Mouse (Mus musculus): ENCODE measurements around the gene Tmem126b. TPM values are rescaled to one million over a fixed set of nuclear protein-coding genes. Genes with fewer than 3 reads are reported as not detected.

Gene Tmem126b
- polyA plus RNA-seq (2012; fragmentation: generic; extraction: Trizol) = 6.7 TPM

DNA sequence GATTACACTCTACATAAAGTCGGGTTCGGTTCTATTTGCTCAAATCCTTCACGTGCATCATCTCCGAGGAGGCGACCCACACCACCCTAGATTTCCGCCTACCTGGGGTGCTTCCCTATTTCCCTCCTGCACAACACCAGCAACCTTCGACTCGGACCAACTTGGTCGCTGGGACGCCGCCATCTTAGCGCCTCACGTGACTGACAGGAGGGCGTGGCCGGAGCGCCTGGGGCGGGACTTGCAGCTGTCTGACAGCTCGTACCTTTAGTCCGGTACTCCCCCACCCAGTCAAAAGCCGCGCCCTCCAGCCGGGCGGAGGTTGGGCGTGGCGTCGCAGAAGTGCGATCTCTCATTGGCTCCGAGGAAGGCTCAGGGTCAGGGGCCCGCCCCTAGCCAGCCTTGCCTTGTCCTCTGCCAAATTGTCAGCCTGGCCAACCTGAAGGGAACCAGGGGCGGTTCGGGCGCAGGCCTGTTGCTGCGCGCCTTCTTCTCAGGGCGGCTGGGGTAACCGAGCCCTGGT, at the start of gene Tmem126b:
Gene Tmem126b (minus strand): TSS at position 209 of the 520 bp plus-strand sequence.
- no peaks in the 10 kb centered on the region for H3K36me3 ChIP-seq (ENCODE audit: control insufficient read depth, insufficient read depth)
- H3K4me3 ChIP-seq = peak within 1 kb of the TSS; percentile 83
- peak within 1 kb of the TSS; percentile 13 for H3ac ChIP-seq (ENCODE audit: control insufficient read depth, insufficient read length)
- peaks cover 10% of the 10 kb centered on the region for H3K79me2 ChIP-seq (ENCODE audit: control insufficient read depth, insufficient read depth)
- no peaks in the 10 kb centered on the region for H3K27me3 ChIP-seq (ENCODE audit: control insufficient read depth, insufficient read depth, insufficient read length)
- H3K4me2 ChIP-seq (ENCODE audit: low read depth) = peak within 1 kb of the TSS; percentile 100
- TF ChIP-seq CEBPB (IDR thresholded peaks at IDR 0.05; ENCODE audit: insufficient read depth, poor library complexity, severe bottlenecking) (no peak), MAX (IDR thresholded peaks at IDR 0.05; ENCODE audit: low read depth) (no peak), E2F4 (IDR thresholded peaks at IDR 0.05; ENCODE audit: insufficient read depth) (peak; percentile 9), POLR2A (IDR thresholded peaks at IDR 0.05; ENCODE audit: insufficient read length, low read depth) (peak; percentile 85), TCF12 (IDR thresholded peaks at IDR 0.05; ENCODE audit: insufficient read depth, poor library complexity, severe bottlenecking) (no peak), TCF3 (IDR thresholded peaks at IDR 0.05; ENCODE audit: insufficient read length, low read depth) (no peak), MYOG (IDR thresholded peaks at IDR 0.05; ENCODE audit: control insufficient read depth in 1 of 3, insufficient read depth in 1 of 3, insufficient read length in 2 of 3, low read depth in 2 of 3) (peak; percentile 16 to 74 (median 31)), POLR2AphosphoS2 (IDR thresholded peaks at IDR 0.05; ENCODE audit: insufficient read length, low read depth) (peak; percentile 69), SRF (IDR thresholded peaks at IDR 0.05; ENCODE audit: control insufficient read depth, insufficient read length, low read depth) (peak; percentile 44), MYOD1 (IDR thresholded peaks at IDR 0.05; ENCODE audit: control insufficient read depth in 1 of 3, insufficient read length in 2 of 3, low read depth in 2 of 3) (peak in 2 of 3 experiments; percentile 68 to 70), REST (IDR thresholded peaks at IDR 0.05; ENCODE audit: insufficient read depth, insufficient read length) (peak; percentile 40), USF1 (IDR thresholded peaks at IDR 0.05; ENCODE audit: low read depth) (peak; percentile 98)

- Histone ChIP-seq H3K27me3 (ENCODE audit: control insufficient read depth, insufficient read depth, insufficient read length) (no peaks in the 10 kb centered on the region), H3K79me2 (ENCODE audit: control insufficient read depth, insufficient read depth) (no peaks in the 10 kb centered on the region), H3K4me3 (no peak overlapping the region), H3K4me2 (ENCODE audit: low read depth) (no peak overlapping the region), H3ac (ENCODE audit: control insufficient read depth, insufficient read length) (no peak overlapping the region), H3K36me3 (ENCODE audit: control insufficient read depth, insufficient read depth) (no peaks in the 10 kb centered on the region)
- TF ChIP-seq MYOG (IDR thresholded peaks at IDR 0.05; ENCODE audit: control insufficient read depth in 1 of 3, insufficient read depth in 1 of 3, insufficient read length in 2 of 3, low read depth in 2 of 3) (no peak), REST (IDR thresholded peaks at IDR 0.05; ENCODE audit: insufficient read depth, insufficient read length) (no peak), USF1 (IDR thresholded peaks at IDR 0.05; ENCODE audit: low read depth) (no peak), SRF (IDR thresholded peaks at IDR 0.05; ENCODE audit: control insufficient read depth, insufficient read length, low read depth) (no peak), MAX (IDR thresholded peaks at IDR 0.05; ENCODE audit: low read depth) (no peak), POLR2A (IDR thresholded peaks at IDR 0.05; ENCODE audit: insufficient read length, low read depth) (no peak), MYOD1 (IDR thresholded peaks at IDR 0.05; ENCODE audit: control insufficient read depth in 1 of 3, insufficient read length in 2 of 3, low read depth in 2 of 3) (no peak), TCF3 (IDR thresholded peaks at IDR 0.05; ENCODE audit: insufficient read length, low read depth) (no peak), POLR2AphosphoS2 (IDR thresholded peaks at IDR 0.05; ENCODE audit: insufficient read length, low read depth) (no peak), TCF12 (IDR thresholded peaks at IDR 0.05; ENCODE audit: insufficient read depth, poor library complexity, severe bottlenecking) (no peak), E2F4 (IDR thresholded peaks at IDR 0.05; ENCODE audit: insufficient read depth) (no peak), CEBPB (IDR thresholded peaks at IDR 0.05; ENCODE audit: insufficient read depth, poor library complexity, severe bottlenecking) (no peak)
These were observed 36.5 kb upstream of the Tmem126b start for GRCm38 (mm10) chr7:90512293-90512692.

- Histone ChIP-seq H3K4me3 (no peak overlapping the region), H3K4me2 (ENCODE audit: low read depth) (no peak overlapping the region), H3ac (ENCODE audit: control insufficient read depth, insufficient read length) (no peak overlapping the region), H3K36me3 (ENCODE audit: control insufficient read depth, insufficient read depth) (no peaks in the 10 kb centered on the region), H3K79me2 (ENCODE audit: control insufficient read depth, insufficient read depth) (no peaks in the 10 kb centered on the region), H3K27me3 (ENCODE audit: control insufficient read depth, insufficient read depth, insufficient read length) (no peaks in the 10 kb centered on the region)
- TF ChIP-seq POLR2AphosphoS2 (IDR thresholded peaks at IDR 0.05; ENCODE audit: insufficient read length, low read depth) = no peak
- TF ChIP-seq CEBPB (IDR thresholded peaks at IDR 0.05; ENCODE audit: insufficient read depth, poor library complexity, severe bottlenecking) = no peak
- no peak for TF ChIP-seq USF1 (IDR thresholded peaks at IDR 0.05; ENCODE audit: low read depth)
- no peak for TF ChIP-seq POLR2A (IDR thresholded peaks at IDR 0.05; ENCODE audit: insufficient read length, low read depth)
- TF ChIP-seq MYOD1 (IDR thresholded peaks at IDR 0.05; ENCODE audit: control insufficient read depth in 1 of 3, insufficient read length in 2 of 3, low read depth in 2 of 3) = no peak
- no peak for TF ChIP-seq MAX (IDR thresholded peaks at IDR 0.05; ENCODE audit: low read depth)
- no peak for TF ChIP-seq REST (IDR thresholded peaks at IDR 0.05; ENCODE audit: insufficient read depth, insufficient read length)
- TF ChIP-seq E2F4 (IDR thresholded peaks at IDR 0.05; ENCODE audit: insufficient read depth) = no peak
- no peak for TF ChIP-seq TCF12 (IDR thresholded peaks at IDR 0.05; ENCODE audit: insufficient read depth, poor library complexity, severe bottlenecking)
- TF ChIP-seq SRF (IDR thresholded peaks at IDR 0.05; ENCODE audit: control insufficient read depth, insufficient read length, low read depth) = no peak
- no peak for TF ChIP-seq TCF3 (IDR thresholded peaks at IDR 0.05; ENCODE audit: insufficient read length, low read depth)
- no peak for TF ChIP-seq MYOG (IDR thresholded peaks at IDR 0.05; ENCODE audit: control insufficient read depth in 1 of 3, insufficient read depth in 1 of 3, insufficient read length in 2 of 3, low read depth in 2 of 3)
These were observed 32.3 kb upstream of the Tmem126b start for GRCm38 (mm10) chr7:90508124-90508523.

GRCm38 (mm10) chr7:90482607-90483006, 6.8 kb upstream of the Tmem126b start:
- H3K36me3 ChIP-seq (ENCODE audit: control insufficient read depth, insufficient read depth) = no peaks in the 10 kb centered on the region
- H3ac ChIP-seq (ENCODE audit: control insufficient read depth, insufficient read length) = no peak overlapping the region
- peaks cover 6% of the 10 kb centered on the region for H3K27me3 ChIP-seq (ENCODE audit: control insufficient read depth, insufficient read depth, insufficient read length)
- TF ChIP-seq MYOD1 (IDR thresholded peaks at IDR 0.05; ENCODE audit: control insufficient read depth in 1 of 3, insufficient read length in 2 of 3, low read depth in 2 of 3) (no peak), USF1 (IDR thresholded peaks at IDR 0.05; ENCODE audit: low read depth) (no peak), POLR2AphosphoS2 (IDR thresholded peaks at IDR 0.05; ENCODE audit: insufficient read length, low read depth) (no peak), MAX (IDR thresholded peaks at IDR 0.05; ENCODE audit: low read depth) (no peak), CEBPB (IDR thresholded peaks at IDR 0.05; ENCODE audit: insufficient read depth, poor library complexity, severe bottlenecking) (no peak), REST (IDR thresholded peaks at IDR 0.05; ENCODE audit: insufficient read depth, insufficient read length) (no peak), MYOG (IDR thresholded peaks at IDR 0.05; ENCODE audit: control insufficient read depth in 1 of 3, insufficient read depth in 1 of 3, insufficient read length in 2 of 3, low read depth in 2 of 3) (no peak), SRF (IDR thresholded peaks at IDR 0.05; ENCODE audit: control insufficient read depth, insufficient read length, low read depth) (no peak), E2F4 (IDR thresholded peaks at IDR 0.05; ENCODE audit: insufficient read depth) (no peak), POLR2A (IDR thresholded peaks at IDR 0.05; ENCODE audit: insufficient read length, low read depth) (no peak), TCF3 (IDR thresholded peaks at IDR 0.05; ENCODE audit: insufficient read length, low read depth) (no peak), TCF12 (IDR thresholded peaks at IDR 0.05; ENCODE audit: insufficient read depth, poor library complexity, severe bottlenecking) (no peak)
- H3K79me2 ChIP-seq (ENCODE audit: control insufficient read depth, insufficient read depth) = no peaks in the 10 kb centered on the region
- H3K4me2 ChIP-seq (ENCODE audit: low read depth) = no peak overlapping the region
- H3K4me3 ChIP-seq = no peak overlapping the region

All from myocyte (in vitro differentiated cells).